Mouse (Mus musculus) spleen, adult 2 months (tissue): ENCODE results near the gene Foxj1. TPM values are rescaled to one million over a fixed set of nuclear protein-coding genes. Genes with fewer than 3 reads are reported as not detected.

Experiments
- DNase-seq, 2 experiments: peaks; one replicate each; pipeline versions ENCODE4 v3.0.0 to v3.0.0-alpha.2; 2012 to 2021; ENCODE audit warnings: low spot score in 2 of 2, low read depth in 1 of 2
- H3K27ac ChIP-seq: fragments of 200-500 bp; 2 replicates; pipeline ENCODE4 v1.5.1; 2012; ENCODE audit warnings: low read length, inconsistent platforms; ENCODE audit not compliant: insufficient read depth
- H3K27me3 ChIP-seq: fragments of 200-500 bp; 2 replicates; pipeline ENCODE4 v1.6.1; 2012; ENCODE audit warnings: mild to moderate bottlenecking, moderate library complexity, low read length, inconsistent platforms; ENCODE audit not compliant: control insufficient read depth, insufficient read depth
- H3K36me3 ChIP-seq: fragments of 200-500 bp; 2 replicates; pipeline ENCODE4 v1.6.1; 2012; ENCODE audit warnings: mild to moderate bottlenecking, low read length, inconsistent platforms; ENCODE audit not compliant: control insufficient read depth, insufficient read depth
- H3K4me1 ChIP-seq: fragments of 200-500 bp; 2 replicates; pipeline ENCODE4 v1.6.1; 2011; ENCODE audit warnings: inconsistent platforms; ENCODE audit not compliant: control insufficient read depth, insufficient read depth, insufficient read length
- H3K4me3 ChIP-seq: fragments of 200-500 bp; 2 replicates; pipeline ENCODE4 v1.5.1; 2011; ENCODE audit warnings: mild to moderate bottlenecking, inconsistent platforms; ENCODE audit not compliant: insufficient read depth, insufficient read length; ENCODE audit errors: extremely low read depth
- CTCF ChIP-seq: fragments of 200-500 bp; IDR thresholded peaks from 2 replicates; pipeline ENCODE4 v1.5.1; 2011; ENCODE audit warnings: mild to moderate bottlenecking, inconsistent platforms; ENCODE audit not compliant: insufficient read depth, insufficient read length, insufficient replicate concordance; ENCODE audit errors: extremely low read depth
- POLR2A ChIP-seq: fragments of 200-500 bp; IDR thresholded peaks from 2 replicates; pipeline ENCODE4 v1.6.1; 2011; ENCODE audit warnings: low read depth, low read length, inconsistent platforms
- WGBS: fragments of 180-500 bp; shearing (Covaris S2); methylation state at CpG from one replicate; pipeline ENCODE4 v1.1.7; 2018; 5-methylcytosine and 5-hydroxymethylcytosine counted together
- polyA plus RNA-seq: library from polyadenylated mRNA; depleted of rRNA; stranded (reverse); fragments of >200 nt; gene quantifications from 2 replicates; pipeline ENCODE4 v1.2.3, GENCODE M21; 2012

Gene Foxj1
- polyA plus RNA-seq, 1 experiment, result 0.47 TPM

- peak; percentile 23 to 38 for DNase-seq
- no peaks in the 10 kb centered on the region for H3K27me3 ChIP-seq
- H3K36me3 ChIP-seq, result peaks cover 20% of the 10 kb centered on the region
- H3K4me3 ChIP-seq, result no peak overlapping the region
- WGBS, result 48% methylated on average over 5 of the region's 5 CpGs
- TF ChIP-seq CTCF (peak; percentile 70; the same call in 1 of the 2 replicates), POLR2A (no peak)
- H3K4me1 ChIP-seq, result no peaks in the 10 kb centered on the region
- no peak overlapping the region for H3K27ac ChIP-seq
Observed at GRCm38 (mm10) chr11:116294319-116294718, 40.9 kb downstream of the Foxj1 start.

GRCm38 (mm10) chr11:116293538-116294137 lies 41.6 kb downstream of the Foxj1 start:
- peaks cover 20% of the 10 kb centered on the region for H3K36me3 ChIP-seq
- 79% methylated on average over 12 of the region's 12 CpGs for WGBS
- no peak for DNase-seq
- TF ChIP-seq CTCF (no peak), POLR2A (no peak)
- no peak overlapping the region for H3K4me3 ChIP-seq
- H3K4me1 ChIP-seq, result no peaks in the 10 kb centered on the region
- H3K27ac ChIP-seq, result no peak overlapping the region
- H3K27me3 ChIP-seq, result no peaks in the 10 kb centered on the region

GRCm38 (mm10) chr11:116292401-116292800 lies 42.8 kb downstream of the Foxj1 start:
- 90% methylated on average over 13 of the region's 13 CpGs for WGBS
- Histone ChIP-seq H3K4me3 (no peak overlapping the region), H3K4me1 (0 out of 2 replicates have a peak, but pooled peaks cover 4% of the 10 kb centered on the region), H3K36me3 (peaks cover 24% of the 10 kb centered on the region), H3K27me3 (no peaks in the 10 kb centered on the region), H3K27ac (no peak overlapping the region)
- DNase-seq, result no peak
- TF ChIP-seq CTCF (no peak), POLR2A (no peak)

- H3K4me1 ChIP-seq, result 0 out of 2 replicates have a peak, but pooled peaks cover 4% of the 10 kb centered on the region
- H3K36me3 ChIP-seq, result peaks cover 22% of the 10 kb centered on the region
- DNase-seq, result no peak
- 63% methylated on average over 8 of the region's 8 CpGs for WGBS
- no peaks in the 10 kb centered on the region for H3K27me3 ChIP-seq
- TF ChIP-seq POLR2A, result no peak
- no peak overlapping the region for H3K27ac ChIP-seq
- no peak overlapping the region for H3K4me3 ChIP-seq
Observed at GRCm38 (mm10) chr11:116290556-116290955, 44.6 kb downstream of the Foxj1 start.

- no peak for DNase-seq
- WGBS, result 81% methylated on average over 5 of the region's 5 CpGs
- Histone ChIP-seq H3K27me3 (peaks cover 8% of the 10 kb centered on the region), H3K4me3 (no peak overlapping the region), H3K4me1 (peaks cover 15% of the 10 kb centered on the region), H3K36me3 (peaks cover 21% of the 10 kb centered on the region), H3K27ac (no peak overlapping the region)
- TF ChIP-seq CTCF (no peak), POLR2A (no peak)
Observed at GRCm38 (mm10) chr11:116287351-116287750, 47.8 kb downstream of the Foxj1 start.

GRCm38 (mm10) chr11:116285770-116286191 lies 49.4 kb downstream of the Foxj1 start:
- Histone ChIP-seq H3K36me3 (peaks cover 14% of the 10 kb centered on the region), H3K27me3 (peaks cover 15% of the 10 kb centered on the region), H3K4me1 (peaks cover 23% of the 10 kb centered on the region), H3K4me3 (no peak overlapping the region), H3K27ac (no peak overlapping the region)
- 76% methylated on average over 7 of the region's 7 CpGs for WGBS
- DNase-seq, result no peak
- TF ChIP-seq POLR2A, result no peak
- TF ChIP-seq CTCF, result no peak

- TF ChIP-seq POLR2A (no peak), CTCF (no peak)
- H3K27me3 ChIP-seq, result peaks cover 17% of the 10 kb centered on the region
- H3K36me3 ChIP-seq, result peaks cover 8% of the 10 kb centered on the region
- no peak overlapping the region for H3K27ac ChIP-seq
- no peak overlapping the region for H3K4me3 ChIP-seq
- WGBS, result 33% methylated on average over 6 of the region's 6 CpGs
- H3K4me1 ChIP-seq, result peaks cover 23% of the 10 kb centered on the region
- DNase-seq, result no peak
Observed at GRCm38 (mm10) chr11:116283982-116284381, 51.2 kb downstream of the Foxj1 start.
